Mouse (Mus musculus) frontal cortex, adult 2 months (tissue): ENCODE data around the gene Cpt2. TPM values are rescaled to one million over a fixed set of nuclear protein-coding genes. Genes with fewer than 3 reads are reported as not detected.

ENCODE experiments used
- DNase-seq, 2 experiments: peaks; one replicate each; pipeline ENCODE4 v3.0.0; 2022; ENCODE audit warnings: low spot score in 1 of 2; ENCODE audit errors: extremely low spot score in 1 of 2
- polyA plus RNA-seq: library from polyadenylated mRNA; depleted of rRNA; stranded (reverse); fragments of >200 nt; gene quantifications from 2 replicates; pipeline ENCODE4 v1.2.3, GENCODE M21; 2012; rRNA removed

Gene Cpt2
- 9.3 and 9.9 TPM in 2 replicates for polyA plus RNA-seq

DNA sequence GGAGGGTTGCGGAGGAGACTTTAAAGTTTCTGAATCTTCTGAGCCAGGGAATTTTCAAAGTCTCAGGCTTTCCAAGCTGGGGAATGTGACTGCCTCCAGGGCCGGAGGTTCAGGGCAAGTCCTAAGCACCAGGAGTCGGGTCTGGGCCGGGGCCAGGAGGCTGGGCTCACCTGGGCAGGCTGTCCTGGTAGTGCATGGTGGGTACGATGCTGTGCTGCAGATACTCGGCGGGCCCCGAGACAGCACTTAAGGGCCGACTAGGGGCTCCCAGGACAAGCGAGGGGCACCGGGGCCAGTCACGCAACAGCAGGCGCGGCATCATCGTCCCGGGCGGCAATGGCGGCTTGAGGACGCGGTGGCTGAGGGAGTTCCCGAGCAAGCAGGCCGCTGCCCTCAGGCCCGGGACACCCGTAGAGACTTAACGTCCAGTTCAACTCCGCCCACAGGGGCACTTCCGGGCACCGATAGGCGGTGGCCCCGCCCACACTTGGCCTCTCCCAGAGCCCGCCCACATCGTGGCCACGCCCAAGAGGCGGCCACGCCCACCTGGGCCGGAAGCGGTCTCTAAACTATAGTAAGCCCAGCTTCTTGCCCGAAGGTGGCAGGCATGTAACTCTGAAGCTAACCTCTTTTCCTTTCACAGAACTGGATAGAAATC, at the start of gene Cpt2:
TSS of gene Cpt2 (minus strand) at position 466 of the 658 bp plus-strand sequence.
- DNase-seq: peak; percentile 46 to 77

DNA sequence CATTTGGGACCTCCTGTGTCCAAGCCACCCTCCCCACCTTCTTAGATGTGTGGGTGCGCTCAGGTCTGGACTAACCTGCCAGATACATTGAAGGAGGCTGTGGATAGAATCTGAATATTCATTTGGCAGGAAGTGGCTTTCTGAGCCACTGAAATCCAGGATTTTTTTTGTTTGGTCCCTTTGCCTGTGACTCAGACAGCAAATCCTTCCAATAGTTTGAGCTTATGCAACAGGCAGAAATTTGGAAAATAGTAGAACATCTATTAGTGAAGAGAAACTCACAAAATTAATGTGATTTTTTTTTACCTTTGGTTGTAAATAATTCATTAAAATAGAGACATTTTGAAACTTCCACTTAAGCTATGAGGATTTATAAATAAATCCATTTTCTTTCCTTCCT, 47.8 kb upstream of the Cpt2 start:
- DNase-seq: no peak

DNA sequence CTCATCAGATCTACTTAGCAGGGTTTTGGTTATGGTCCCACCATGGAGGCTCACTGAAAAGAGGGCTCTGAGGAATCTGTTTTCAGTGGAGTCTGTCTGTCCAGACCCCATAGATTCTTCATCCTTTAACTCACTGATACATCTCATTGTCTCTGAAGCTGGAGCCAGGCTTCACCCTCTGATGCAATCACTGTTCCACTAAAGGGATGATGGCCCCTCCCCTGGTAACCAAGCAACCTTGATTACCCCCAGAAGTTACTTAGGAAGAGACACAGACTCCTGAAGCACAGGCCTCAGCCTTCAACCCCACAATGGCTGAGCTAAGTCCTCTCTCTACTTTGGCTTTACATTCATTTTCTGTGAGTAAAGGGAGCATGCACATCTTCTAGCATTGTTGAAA, 46.4 kb upstream of the Cpt2 start:
- no peak for DNase-seq

DNA sequence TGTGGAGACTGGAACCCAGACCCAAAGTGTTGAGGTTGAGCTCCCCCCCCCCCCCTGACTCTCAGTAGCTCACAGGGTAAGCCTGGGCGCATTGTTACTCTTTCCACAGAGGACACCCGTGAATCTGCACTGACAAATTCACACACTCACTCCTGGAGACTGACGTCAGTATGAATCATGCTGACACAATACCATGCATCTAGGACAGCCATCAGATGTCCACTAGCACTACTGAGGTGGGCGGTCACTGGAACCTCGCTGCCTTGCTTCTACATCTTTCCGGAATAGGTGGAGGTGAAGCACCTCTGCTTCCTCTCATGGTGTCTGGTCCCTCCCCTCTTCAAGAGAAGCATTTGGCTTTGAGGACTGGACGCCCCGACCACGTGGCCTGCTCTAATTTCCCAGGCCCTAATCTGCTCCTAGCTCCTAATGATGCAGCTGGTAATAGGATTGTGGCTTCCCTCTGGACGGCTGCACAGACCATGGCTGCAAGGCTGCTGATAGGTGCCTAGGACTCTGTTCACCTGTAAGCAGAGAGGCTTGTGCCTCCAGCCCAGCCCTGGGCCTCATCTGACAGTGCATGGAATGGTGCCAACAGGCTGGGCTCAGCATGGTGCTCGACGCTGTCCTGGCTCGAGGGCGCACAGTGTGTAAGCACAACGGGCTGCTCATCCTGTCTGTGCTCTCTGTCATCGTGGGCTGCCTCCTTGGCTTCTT, 44.7 kb upstream of the Cpt2 start, which contains the start of gene Slc1a7:
TSS of gene Slc1a7 (plus strand) at position 367 of the 717 bp plus-strand sequence.
- DNase-seq: no peak

DNA sequence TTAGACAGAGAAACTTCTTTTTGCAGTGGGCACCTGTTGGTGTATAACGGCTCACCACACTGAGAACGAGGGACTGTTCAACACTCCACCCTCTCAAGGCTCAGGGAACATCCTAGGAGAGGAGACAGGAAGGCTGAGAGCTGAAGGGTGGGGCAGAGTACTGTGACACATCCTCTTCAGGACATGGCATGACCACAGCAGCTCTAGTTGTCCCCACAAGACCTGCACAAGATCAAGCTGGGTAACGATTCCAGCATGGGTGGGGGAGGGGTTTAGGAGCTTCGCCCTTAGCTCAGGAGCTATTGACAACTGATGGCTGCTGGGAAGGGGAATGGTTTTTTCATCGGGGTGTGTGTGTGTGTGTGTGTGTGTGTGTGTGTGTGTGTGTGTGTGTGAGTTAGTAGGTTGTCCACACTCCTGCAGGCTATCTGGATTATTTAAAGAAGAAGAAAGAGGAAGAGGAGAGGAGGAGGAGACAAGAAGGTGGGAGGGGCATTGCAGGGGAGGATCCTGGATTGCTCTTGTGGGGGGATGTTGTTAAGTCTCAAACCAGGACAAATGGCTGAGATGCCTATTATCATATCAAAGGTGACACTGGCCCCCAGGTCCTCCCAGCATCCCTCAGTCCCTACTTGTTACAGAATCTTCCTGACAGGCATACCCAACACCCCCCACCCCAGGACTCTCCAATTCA, 43.2 kb upstream of the Cpt2 start:
- no peak for DNase-seq

DNA sequence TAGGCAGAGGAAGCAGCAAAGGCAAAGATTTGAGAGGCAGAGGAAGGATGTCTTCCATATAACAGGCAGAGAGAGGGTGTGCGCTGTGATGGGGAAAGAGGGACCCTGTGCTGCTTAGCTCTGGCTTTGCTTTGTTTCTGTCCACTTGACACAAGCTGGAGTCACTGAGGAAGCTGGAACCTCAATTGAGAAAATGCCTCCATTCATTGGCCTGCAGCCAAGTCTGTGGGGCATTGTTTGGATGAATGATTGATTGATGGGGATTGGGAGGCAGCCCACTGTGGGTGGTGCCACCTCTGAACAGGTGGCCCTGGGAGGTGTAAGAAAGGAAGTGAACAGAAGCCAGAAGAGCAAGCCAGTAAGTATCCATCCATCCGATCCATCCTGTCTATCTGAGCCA, 39.4 kb upstream of the Cpt2 start:
- no peak for DNase-seq

DNA sequence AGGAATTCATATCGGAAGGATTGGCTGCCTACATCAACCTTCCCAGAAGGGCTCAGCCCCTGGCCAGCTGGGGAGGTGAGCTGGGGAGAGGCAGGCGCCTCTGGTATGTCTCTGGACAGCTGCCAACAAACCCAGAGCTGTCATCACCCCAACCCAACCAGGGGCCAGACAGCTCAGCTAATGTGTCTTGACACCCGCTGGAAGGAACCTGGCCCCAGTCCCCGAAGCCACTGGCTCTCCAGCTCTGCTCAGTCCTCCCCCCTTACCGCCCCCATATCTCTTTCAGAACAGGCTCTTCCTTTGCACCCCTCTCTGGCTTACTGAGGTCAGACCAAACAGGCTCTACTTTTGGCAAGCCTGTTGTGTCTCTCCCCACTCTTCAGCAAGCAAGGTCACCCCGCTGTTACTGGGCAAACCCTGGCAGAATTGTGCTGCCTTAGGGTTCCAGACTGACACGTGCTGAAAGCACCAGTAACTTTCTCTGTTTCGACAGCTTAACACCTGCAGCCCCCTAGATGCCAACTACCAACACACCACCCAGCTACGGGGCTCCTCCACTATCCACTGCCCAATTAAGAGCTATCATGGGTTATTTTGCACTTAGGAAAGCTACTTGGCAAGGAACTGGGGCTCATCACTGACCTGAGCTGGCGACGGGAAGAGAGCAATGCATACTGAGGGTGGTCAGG, 38.8 kb upstream of the Cpt2 start:
- no peak for DNase-seq

DNA sequence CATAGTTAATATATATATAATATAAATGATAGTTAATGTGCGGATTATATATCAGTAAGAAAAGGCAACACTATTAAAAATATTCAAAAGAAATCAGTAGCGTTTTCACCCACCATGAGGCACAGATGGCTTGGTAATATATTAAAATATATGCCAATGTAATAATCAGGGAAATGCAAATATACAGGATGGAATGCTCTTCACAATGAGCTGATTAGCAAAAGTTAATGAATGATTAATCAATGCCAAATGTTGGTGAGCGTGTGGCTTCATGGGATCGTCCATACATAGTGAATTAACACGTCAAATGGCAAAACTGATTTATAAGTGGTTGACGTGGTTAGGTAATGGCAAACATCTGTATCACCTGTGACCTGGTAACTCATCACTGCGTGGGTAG, 35.1 kb upstream of the Cpt2 start:
- DNase-seq: no peak

DNA sequence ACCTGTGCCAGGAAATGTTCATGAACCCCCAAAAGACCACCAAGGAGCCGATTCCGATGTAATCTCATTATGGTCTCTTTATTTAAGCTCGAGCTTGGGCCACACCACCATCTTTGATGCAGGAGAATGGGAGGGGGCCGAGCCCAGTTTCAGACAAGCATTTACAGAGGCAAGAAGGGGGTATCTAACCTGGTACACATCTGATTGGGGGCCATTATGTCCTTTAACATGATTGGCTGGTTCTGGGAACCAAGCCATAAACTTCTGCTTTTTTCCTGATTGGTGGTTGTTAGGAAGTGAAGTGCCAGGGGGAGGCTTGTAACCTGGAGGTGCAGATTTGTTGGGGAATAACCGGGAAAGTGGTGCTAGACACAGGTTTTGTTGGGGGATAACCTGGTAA, 32.3 kb upstream of the Cpt2 start:
- DNase-seq: no peak

DNA sequence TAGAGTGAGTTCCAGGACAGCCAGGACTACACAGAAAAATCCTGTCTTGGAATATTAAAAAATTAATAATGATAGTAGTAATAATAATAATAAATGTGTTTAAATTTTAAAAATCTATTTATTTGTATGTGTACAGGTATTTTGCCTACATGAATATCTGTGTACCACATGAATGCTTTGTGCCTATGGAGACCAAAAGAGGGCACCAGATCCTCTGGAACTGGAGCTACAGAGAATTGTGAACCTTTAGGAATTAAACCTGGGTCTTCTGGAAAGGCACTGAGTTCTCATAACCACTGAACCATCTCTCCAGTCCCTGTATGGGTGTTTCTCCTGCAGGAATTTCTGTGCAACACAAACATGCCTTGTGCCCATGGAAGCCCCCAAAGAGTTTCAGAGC, 29.4 kb upstream of the Cpt2 start:
- DNase-seq: peak in 1 of 2 experiments; percentile 35

DNA sequence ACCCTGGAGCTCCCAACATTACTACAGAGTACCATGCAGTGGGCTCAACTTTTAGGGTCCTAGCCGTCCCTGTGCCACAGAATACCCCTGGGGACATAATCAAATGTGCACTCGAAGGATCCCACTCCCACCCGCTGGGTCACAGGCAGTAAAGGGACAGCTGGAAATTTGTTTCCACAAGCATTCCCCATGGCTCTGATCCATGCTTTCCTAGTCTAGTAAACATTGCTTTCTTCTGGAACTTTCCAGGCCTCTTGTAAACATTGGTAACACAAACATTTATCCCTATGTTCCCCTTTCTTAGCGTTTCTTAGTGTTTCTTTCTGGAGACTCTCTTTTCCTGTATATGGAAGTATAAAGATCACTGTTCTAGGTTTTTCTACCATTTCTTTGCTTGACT, 26.5 kb upstream of the Cpt2 start:
- DNase-seq: no peak

DNA sequence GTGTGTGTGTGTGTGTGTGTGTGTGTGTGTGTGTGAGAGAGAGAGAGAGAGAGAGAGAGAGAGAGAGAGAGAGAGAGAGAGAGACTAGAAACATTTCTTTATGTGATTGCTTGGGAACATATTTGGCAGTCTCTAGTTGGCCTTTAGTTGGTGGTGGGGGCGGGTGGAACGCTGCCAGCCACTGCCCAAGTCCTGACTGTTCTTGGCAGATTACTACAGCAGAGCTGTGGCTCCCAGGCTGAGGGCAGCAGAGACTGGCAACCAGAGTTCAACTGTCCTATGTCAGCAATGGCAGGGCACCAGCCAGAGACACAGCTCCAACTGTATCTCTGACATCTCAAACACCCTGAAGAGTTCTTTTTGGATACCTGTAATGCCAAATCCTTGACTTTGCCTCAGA, 20.7 kb upstream of the Cpt2 start:
- no peak for DNase-seq

DNA sequence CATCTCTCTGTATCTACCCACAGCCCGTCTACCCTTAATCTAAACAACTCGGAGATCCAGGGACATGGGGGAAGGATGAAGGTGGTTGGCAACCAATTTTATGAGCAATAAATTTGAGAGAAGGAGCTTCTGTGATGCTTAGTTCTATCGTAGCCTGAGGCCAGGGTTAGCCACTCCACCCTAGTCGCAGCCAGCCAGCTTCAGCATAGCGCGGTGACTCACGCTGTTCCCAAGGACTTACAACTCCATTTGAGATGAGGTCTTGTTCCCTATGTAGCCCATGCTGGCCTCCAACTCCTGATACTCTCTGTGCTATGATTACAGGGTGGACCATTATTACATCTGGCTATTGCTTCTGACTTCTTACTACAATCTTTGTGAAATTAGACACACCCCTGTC, 19.3 kb upstream of the Cpt2 start:
- DNase-seq: no peak

DNA sequence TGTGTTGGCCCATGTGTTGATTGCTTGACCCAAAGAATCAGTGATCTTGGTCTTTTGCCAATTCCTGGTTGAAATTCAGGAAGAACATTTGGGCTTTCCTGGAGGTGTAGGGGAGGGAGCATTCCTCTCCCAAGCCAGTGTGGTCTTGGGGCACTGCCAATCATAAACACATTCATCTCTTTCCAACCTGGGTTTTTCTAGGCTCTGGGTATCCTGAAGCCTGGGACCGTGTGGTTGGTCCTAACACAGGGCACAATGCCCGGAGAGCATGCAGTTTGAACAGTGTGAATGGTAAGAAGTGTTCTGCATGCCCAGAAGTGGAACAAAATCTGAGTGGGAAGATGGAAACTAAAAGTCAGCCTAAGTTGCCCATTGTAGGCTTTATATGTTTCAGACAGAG, 14.7 kb upstream of the Cpt2 start:
- no peak for DNase-seq

DNA sequence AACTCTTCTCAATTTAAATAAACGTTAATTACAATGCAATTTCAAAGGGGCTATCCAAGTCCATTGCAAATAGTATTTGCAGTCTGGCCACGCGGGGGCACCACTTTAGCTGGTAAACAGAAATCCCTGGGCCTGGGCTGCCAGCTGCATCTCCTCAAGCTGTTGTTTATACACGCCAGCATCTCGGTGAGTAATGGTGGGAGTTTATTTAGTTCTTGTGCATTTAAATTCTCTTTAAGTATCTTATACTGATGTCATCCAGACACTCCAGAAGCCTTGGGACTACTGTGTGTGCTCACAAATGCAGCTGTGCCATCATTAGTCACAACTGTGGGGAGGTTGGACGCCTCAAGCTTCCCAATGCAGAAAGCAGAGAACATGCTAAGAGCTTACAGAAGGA, 13.9 kb upstream of the Cpt2 start:
- DNase-seq: peak; percentile 51 to 75

DNA sequence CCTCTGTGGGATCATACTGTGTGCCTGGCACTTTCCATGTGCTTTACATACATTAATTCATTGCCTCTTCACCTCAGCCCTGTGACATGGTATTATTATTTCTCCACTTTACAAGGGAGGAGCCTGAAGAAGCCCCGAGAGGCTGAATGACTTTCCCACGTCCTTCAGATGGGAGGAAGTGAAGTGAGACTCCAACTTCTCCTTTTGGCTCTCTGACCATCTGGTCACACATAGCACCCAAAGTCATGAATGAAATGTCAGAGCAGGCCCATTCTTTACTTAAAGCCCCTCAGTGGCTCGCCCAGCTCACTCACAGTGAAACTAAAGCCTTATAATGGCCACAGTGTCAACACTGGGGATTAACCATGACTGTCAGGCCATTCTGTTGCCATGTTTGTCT, 11.8 kb upstream of the Cpt2 start:
- DNase-seq: no peak

DNA sequence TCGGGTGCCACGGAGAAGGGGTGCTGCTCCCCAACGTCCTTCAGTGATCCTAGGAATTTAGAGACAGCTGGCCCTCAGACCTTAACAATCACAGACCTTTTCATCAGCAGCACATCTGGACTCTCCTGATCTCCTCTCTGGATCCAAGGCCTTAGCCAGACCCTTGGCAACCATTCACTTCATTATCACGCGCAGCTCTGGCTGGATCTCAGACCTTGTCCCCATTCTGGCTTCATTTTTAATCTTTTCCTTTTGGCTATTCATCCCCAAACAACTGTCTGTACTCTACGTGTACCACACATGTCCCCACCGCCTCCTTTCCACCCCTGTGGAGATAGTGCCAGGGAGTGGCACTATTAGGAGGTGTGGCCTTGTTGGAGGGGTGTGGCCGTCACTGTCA, 9.8 kb upstream of the Cpt2 start:
- no peak for DNase-seq

DNA sequence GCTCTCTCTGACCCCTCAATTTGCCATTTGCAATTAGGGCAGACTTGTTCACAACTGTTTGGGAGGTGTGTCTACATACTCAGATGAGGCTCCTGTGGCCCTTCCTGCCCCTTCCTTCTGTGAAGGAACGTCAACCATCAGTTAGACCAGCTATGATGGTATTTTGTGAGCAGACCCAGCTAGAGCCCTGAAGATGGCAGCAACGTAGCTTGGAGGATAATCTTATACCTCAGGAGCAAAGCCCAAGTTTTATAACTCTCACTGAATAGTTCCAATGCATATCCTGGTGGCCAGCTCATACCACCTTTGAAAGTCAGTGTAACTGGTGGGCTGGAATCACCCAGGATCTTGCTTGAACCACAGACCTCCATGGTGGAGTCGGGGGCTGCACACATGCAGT, 8.0 kb upstream of the Cpt2 start:
- no peak for DNase-seq

DNA sequence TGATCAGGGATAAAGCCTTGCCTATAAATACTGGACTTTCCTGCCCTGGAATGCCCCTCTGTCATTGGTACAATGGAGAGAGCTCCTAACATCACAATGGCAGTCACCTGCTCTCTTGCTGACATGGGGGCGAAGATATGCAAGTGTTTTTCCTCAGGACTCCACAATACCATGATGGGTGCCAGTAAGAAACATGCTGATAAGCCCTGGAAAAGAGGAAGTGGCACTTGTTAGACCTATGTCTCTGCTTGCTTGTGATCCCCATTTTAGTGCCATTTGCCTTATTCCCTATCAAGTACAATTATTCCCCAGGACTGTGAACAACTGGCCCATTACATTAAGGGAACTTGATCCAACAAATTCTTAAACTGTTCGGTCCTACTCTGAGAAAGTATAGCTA, 5.3 kb upstream of the Cpt2 start:
- DNase-seq: no peak

DNA sequence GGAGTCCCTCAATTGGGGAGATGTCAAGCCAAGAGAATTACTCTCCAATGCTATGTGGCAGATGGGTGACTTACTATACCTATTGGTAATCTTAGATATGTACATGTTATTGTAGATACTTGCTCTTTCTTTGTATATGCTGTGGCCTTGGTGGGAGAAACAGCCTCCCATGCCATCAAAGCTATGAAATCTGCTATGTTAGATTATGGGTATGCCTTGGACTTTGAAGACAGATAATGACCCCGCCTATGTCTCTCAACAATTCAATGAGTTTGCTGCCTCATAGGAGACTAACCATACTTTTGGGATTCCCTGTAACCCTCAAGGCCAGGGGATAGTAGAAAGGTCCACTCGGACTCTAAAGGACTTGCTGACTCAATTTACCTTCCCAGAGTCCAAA, 4.9 kb upstream of the Cpt2 start:
- DNase-seq: no peak

DNA sequence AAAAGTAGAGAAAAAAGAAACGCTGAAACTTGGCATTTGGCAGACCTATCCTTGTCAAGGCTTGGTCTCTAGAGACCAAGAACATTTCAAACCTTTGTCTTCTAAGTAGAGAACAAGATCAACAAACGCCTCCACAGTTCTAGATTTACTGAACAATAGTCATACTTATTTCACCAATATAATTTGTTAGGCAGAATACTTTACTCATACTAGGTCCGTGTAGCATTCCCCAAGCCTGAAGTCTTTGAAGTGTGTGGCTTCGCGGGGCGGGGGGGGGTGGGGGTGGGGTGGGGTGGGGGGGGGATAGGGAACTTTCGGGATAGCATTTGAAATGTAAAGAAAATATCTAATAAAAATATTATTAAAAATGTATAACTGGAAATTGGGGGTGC, 389 bp upstream of the Cpt2 start:
- no peak for DNase-seq
